Mouse (Mus musculus): ENCODE results near the gene Ifna4. TPM values are rescaled to one million over a fixed set of nuclear protein-coding genes. Genes with fewer than 3 reads are reported as not detected.

Ifna4 gene
- polyA plus RNA-seq, 1 experiment: not detected

DNA sequence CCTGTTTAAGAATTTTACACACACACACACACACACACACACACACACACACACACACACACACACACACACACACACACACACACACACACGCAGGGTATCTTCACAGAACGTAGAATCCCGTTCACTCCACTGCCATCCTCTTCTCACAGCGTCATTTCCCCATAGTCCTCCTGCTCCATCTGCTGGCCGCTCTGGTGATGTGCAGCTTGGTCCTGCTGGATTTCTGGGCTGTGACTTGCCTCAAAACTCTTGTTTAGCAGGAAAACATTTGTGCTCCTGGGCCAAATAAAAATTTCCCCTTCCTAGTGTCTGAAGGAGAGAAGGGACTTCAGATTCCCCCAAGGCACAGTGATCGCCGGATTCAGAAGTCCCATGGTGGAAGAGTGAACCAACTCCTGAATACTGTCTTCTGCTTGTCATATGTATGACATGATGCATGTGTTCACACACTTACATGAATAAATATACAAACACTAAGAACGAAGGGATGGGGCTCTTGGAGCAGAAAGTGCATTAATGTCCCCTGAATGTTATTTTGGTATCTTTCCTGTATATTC is 25.8 kb downstream of the Ifna4 start:
- peak; percentile 48 for DNase-seq (ENCODE audit: low spot score)

DNA sequence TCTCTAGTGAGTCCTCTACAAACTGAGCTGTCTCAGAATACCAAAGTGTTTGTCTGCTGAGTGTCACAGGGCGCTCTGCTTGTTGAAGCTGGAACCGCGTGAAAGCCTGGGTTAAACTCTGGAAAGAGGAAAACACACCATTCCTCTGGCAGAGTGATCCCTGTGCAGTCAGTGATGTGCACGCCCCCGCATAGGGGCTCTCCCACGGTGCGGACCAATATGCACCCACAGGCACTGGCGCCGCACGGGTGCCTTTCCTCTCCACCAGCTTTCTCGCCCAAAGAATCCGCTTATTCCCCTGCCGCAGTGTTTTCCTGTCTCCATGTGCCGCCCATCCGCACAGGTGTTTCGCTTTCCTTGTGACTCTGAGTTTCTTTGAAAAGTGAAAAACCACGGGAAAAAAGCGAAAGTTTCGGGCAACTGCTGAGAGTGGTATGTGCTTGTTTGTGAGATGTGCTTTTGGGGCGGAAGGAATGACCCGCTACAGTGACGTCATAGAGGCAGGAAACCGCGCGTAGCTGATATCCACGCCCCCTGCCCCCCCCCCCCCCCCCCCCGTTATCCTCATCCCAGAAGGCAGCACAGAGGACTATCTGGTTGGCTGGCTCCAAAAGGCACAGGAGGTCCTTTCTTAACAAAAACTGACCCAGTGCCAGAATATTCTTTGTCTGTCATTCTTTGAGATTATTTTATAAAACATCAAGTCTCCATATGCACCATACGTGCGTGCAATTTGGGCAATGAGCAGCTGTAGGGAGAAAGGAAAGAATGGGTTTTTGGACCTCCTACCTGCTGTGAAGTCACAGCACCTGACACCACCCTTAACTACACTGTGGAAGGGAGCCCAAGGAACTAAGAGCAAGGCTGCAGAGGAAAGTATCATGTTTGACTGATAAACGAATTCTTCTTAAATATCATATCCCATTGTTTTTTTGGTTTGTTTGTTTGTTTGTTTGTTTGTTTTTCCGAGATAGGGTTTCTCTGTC is 26.6 kb downstream of the Ifna4 start:
- peak; percentile 29 for DNase-seq (ENCODE audit: low spot score)

DNA sequence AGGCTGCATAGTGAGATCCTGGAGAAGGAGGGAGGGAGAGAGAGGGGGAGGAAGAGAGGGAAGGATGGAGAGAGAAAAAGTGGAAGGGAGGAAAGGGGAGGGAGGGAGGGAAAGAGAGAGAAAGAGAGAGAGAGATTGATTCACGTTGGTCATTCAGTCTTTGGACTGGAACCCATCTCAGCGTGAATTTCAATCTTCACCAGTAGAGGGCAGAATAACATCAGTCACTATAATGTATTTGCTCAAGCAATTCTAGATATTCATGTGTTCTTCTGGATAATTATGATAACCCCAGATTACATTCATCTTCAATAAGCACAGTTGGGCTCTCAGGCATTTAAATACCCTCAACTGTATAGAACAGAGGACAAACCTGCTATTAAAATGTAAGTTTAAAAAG is 31.0 kb downstream of the Ifna4 start:
- no peak for DNase-seq (ENCODE audit: low spot score)

DNA sequence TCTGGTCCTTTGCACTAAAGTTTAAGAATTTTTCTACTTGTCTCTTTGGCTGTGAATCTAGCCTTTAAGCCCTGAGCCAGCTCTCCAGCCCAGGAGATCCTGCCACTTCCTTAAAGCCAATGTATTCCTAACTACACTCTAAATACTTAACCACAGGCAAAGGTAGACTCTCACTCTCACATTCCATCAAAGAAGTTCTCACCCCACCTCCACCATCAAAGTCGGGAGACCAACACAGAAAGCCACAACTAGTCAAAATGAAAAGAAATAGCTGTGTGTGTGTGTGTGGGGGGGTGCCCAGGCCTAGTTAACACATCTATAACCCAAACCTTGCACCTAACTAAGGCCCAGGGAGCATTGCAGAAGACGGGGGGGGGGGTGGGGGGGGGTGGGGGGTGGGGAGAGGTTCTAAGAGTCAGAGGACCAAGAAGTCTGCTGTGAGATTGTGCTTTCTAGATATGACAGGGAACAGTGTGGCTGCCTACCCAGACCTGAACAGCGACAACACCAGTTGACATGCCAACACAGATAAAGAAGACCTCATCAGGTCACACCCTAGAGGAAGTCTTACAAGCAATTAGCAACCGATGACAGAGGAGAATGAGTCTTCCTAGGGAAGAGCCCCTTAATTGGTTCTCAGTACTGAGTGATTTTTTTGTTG is 33.9 kb downstream of the Ifna4 start:
- DNase-seq (ENCODE audit: low spot score): no peak

DNA sequence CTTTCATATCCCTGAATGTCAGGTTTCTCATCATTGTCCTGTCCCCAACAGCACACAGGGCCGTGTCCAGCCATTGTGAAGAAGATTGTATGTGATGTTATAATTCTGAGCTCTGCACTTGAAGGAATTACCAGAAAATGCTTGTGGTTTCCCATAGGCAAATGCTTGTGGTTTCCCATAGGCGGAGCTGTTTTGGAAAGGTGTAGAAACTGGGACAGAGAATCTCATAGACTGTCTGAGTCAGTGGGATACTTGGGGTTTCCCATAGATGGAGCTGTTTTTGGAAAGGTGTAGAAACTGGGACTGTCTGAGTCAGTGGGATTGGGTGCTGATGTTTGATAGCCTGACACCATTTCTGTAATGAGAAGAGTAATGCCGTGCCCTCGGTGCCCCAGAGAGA is 34.9 kb downstream of the Ifna4 start:
- DNase-seq (ENCODE audit: low spot score): no peak

DNA sequence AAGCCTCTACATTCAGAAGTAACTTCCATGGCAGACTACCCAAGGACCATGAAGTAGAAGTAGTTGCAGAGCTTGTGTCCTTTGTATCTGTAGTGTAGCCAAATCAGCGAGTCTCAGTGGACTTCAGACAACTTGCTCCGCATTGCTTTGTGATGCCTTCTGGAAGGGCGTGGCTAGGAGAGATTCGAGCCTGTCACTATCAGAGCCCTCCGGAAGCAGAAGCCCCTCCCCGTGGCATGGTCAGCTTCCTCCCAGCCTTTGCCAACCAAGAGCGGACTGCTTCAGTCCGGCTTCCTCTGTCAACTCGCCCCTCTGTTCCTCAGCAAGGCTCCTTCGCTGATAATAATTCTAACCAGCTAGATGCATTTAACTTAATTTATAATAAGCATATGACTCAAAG is 36.6 kb downstream of the Ifna4 start:
- no peak for DNase-seq (ENCODE audit: low spot score)

DNA sequence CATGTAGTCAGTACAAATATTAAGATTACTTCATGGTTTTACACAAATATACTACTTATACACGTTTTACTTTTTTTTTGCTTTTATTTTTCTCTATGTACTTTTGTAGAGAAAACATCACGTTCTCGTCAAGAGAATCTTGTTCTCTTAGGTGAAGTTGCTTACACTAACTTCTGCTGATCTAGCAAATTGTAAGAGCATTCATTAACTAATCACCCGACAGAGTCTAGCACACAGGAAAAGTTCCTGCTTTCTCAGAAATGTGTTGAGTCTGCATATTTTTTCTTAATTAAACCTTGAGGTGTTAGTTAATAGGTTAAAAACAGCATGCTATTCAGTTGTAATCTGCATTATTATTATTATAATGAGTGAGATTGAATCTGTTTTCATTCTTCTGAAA is 37.1 kb downstream of the Ifna4 start:
- DNase-seq (ENCODE audit: low spot score): no peak

DNA sequence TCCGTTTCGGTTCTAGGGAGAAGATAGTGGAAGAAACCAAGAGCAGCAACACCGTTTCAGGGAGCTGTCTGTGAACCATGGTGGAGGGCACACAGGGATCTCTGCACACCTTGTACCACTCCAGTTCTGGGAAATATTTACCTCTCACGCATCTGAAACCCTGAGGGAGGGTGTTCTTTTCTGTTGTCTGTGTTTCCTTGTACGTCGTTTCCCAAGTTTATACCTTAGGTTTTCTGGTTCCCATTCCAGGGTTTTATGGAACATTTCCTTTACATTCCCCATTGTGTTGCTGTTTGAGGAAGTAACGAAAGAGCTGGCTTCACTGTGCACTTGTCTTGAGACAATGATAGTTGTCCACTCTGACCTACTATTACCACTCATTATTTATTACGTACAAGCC is 38.4 kb downstream of the Ifna4 start, which contains the start of gene Ifne:
Ifne (minus strand) TSS at position 101 of the 400 bp plus-strand sequence.
- no peak for DNase-seq (ENCODE audit: low spot score)

DNA sequence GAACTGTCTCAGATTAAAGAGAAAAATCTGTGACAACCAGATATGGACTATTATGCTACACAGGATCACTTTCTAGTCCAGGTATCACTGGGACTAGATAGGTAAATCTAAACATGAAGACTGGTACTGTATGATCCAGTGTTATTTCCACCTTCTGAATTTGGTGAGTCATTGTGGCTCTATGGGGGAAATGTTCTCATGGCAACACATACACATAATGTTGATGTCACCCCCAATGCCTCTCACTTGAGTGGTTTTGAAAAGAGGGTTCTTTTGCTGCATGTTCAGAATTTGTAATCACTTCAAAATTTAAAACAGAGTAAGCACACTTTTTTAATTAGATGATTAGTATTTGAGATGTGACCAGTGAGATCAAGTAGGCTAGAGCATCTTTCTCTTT is 46.6 kb downstream of the Ifna4 start:
- DNase-seq (ENCODE audit: low spot score): no peak

Other genes starting within 250 kb of the Ifna4 start
- not detected in 2 replicates for gene Ifna9, start 249.5 kb upstream of the Ifna4 start, polyA plus RNA-seq (2012; rRNA removed)
- gene Ifna12, start 238.5 kb upstream of the Ifna4 start, polyA plus RNA-seq (2012; rRNA removed): not detected in 2 replicates
- gene C87499, start 207.4 kb upstream of the Ifna4 start, polyA plus RNA-seq (2012; rRNA removed): not detected in 2 replicates
- not detected in 2 replicates for gene Ifna13, start 197.4 kb upstream of the Ifna4 start, polyA plus RNA-seq (2012; rRNA removed)
- not detected in 2 replicates for gene Ifna16, start 164.9 kb upstream of the Ifna4 start, polyA plus RNA-seq (2012; rRNA removed)
- gene Ifna2, start 157.9 kb upstream of the Ifna4 start, polyA plus RNA-seq (2012; rRNA removed): not detected in 2 replicates
- gene Ifnab, start 150.5 kb upstream of the Ifna4 start, polyA plus RNA-seq (2012; rRNA removed): not detected in 2 replicates
- 0.25 and 0.66 TPM in 2 replicates for gene Gm26566, start 120.1 kb upstream of the Ifna4 start, polyA plus RNA-seq (2012; rRNA removed)
- gene Klhl9, start 119.4 kb upstream of the Ifna4 start, polyA plus RNA-seq (2012; rRNA removed): 40.0 and 42.0 TPM in 2 replicates
- gene Gm13271, start 87.0 kb upstream of the Ifna4 start, polyA plus RNA-seq (2012; rRNA removed): not detected in 2 replicates
- gene Gm13283, start 81.7 kb upstream of the Ifna4 start, polyA plus RNA-seq (2012; rRNA removed): 0.04 and 0.10 TPM in 2 replicates
- 0.07 TPM in 1 of 2 replicates, not detected in the other for gene Gm13290, start 68.0 kb upstream of the Ifna4 start, polyA plus RNA-seq (2012; rRNA removed)
- gene Gm13289, start 64.9 kb upstream of the Ifna4 start, polyA plus RNA-seq (2012; rRNA removed): not detected in 2 replicates
- gene Gm13272, start 62.0 kb upstream of the Ifna4 start, polyA plus RNA-seq (2012; rRNA removed): not detected in 2 replicates
- gene Ifnz, start 59.7 kb upstream of the Ifna4 start, polyA plus RNA-seq (2012; rRNA removed): 0.12 TPM in 1 of 2 replicates, not detected in the other
- gene Gm13276, start 56.2 kb upstream of the Ifna4 start, polyA plus RNA-seq (2012; rRNA removed): not detected in 2 replicates
- not detected in 2 replicates for gene Gm13277, start 53.2 kb upstream of the Ifna4 start, polyA plus RNA-seq (2012; rRNA removed)
- gene Gm13278, start 50.3 kb upstream of the Ifna4 start, polyA plus RNA-seq (2012; rRNA removed): not detected in 2 replicates
- not detected in 2 replicates for gene Gm13275, start 47.4 kb upstream of the Ifna4 start, polyA plus RNA-seq (2012; rRNA removed)
- not detected in 2 replicates for gene Gm13279, start 44.5 kb upstream of the Ifna4 start, polyA plus RNA-seq (2012; rRNA removed)
- gene Gm13285, start 42.2 kb upstream of the Ifna4 start, polyA plus RNA-seq (2012; rRNA removed): 0.07 TPM in 1 of 2 replicates, not detected in the other
- 0.15 TPM in 1 of 2 replicates, not detected in the other for gene Gm13287, start 38.6 kb upstream of the Ifna4 start, polyA plus RNA-seq (2012; rRNA removed)
- 0.01 TPM in 1 of 2 replicates, not detected in the other for gene Gm13288, start 36.3 kb upstream of the Ifna4 start, polyA plus RNA-seq (2012; rRNA removed)
- not detected in 2 replicates for gene Ifna7, start 25.6 kb upstream of the Ifna4 start, polyA plus RNA-seq (2012; rRNA removed)
- gene Ifna11, start 21.9 kb upstream of the Ifna4 start, polyA plus RNA-seq (2012; rRNA removed): not detected in 2 replicates
- gene Ifna6, start 14.4 kb upstream of the Ifna4 start, polyA plus RNA-seq (2012; rRNA removed): not detected in 2 replicates
- gene Ifna5, start 6.3 kb upstream of the Ifna4 start, polyA plus RNA-seq (2012; rRNA removed): not detected in 2 replicates
- gene Ifna1, start 8.2 kb downstream of the Ifna4 start, polyA plus RNA-seq (2012; rRNA removed): not detected in 2 replicates
- gene Ifne, start 38.3 kb downstream of the Ifna4 start, polyA plus RNA-seq (2012; rRNA removed): 0.48 and 0.80 TPM in 2 replicates